Mouse (Mus musculus) hematopoietic stem cell, adult 5-6 weeks (primary cell): ENCODE data around the gene Cenpp. TPM values are rescaled to one million over a fixed set of nuclear protein-coding genes. Genes with fewer than 3 reads are reported as not detected.
A peak's percentile ranks its signal among the peaks of the same experiment; 100 is the strongest.

Experiments
- ATAC-seq, 2 experiments: fragments of 125-278 bp in 1 of 2; replicated peaks in 1 of 2; 2 replicates each; pipeline ENCODE4 v1.8.0; 2016 to 2017; ENCODE audit warnings: inconsistent platforms in 2 of 2, mild to moderate bottlenecking in 2 of 2, moderate number of reproducible peaks in 2 of 2, low read depth in 1 of 2, moderate TSS enrichment in 1 of 2; ENCODE audit not compliant: low FRiP score in 2 of 2, poor library complexity in 2 of 2, severe bottlenecking in 2 of 2, insufficient read depth in 1 of 2, low TSS enrichment in 1 of 2
- total RNA-seq: library from RNA; stranded (forward); fragments of 172-1452, 232-1000 nt; gene quantifications from 2 replicates; pipeline ENCODE4 v1.2.3, GENCODE M21; 2017

Gene Cenpp
- total RNA-seq, 1 experiment from 2014 or later = 36.8 TPM

DNA sequence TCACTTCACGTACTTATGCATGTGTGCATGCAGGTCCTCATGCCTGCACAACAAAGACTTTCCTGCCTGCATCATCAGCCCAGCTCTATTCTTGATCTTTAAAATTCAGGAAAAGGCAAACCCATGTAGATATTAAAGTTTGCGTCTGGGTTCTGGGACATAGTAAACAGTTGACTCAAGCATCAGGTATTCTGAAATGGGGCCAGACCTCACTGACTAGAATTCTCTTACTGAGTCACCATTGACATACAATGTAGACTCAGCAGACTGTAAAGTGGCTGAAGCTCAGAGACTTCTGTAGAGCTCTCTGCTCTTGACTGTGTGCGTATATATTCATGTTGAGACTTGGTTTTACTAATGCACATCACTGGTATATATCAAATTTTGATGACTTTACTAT lies 103.0 kb downstream of the Cenpp start:
- ATAC-seq = no peak

DNA sequence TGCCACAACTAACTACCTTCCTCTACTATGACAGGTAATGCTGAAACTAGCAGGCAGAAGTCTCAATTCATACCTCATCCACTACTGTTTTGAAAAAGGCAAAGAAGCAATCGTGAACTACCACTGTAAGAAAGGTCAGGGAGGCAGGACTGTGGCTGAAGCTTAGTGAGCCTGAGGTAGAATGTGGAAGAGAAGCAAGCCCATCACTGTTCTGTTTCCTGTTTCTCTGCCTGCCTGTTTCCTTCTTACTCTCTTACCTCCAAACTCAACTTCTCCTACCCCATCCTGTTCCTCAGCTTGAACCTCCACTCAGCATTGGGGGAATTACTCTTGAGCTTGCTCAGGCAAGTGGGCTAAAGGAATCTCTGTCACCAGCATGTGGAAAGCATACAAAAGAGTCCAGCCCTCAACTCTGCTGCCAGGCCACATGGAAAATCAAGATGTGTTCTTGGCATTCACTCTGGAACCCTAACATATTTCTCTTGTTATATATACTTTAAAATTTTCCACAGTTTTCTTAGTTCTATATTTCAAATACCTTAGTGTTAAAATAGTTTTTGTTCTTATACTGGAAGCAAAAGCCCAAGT lies 104.9 kb downstream of the Cenpp start:
- peak; percentile 27 to 62; a peak in 3 of 4 replicates for ATAC-seq

DNA sequence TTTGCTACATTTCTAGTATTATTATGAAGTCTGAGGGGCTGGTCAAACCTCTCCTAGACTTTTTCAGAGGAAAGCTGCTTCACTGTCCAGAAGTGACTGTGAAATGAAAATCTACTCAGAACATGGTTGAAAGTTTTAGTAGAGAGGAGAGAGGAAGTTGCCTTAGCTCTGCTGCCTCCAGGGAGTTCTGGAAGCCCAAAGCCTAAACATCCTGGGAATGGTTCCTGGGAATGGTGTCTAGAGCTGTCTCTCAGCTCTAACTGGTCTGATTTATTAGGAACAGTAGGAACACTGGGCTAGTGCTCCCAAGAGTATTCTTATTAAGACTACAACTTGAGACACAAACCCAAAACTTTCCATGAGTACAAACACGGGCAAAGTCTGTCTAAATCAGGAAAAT lies 106.1 kb downstream of the Cenpp start:
- ATAC-seq = no peak

DNA sequence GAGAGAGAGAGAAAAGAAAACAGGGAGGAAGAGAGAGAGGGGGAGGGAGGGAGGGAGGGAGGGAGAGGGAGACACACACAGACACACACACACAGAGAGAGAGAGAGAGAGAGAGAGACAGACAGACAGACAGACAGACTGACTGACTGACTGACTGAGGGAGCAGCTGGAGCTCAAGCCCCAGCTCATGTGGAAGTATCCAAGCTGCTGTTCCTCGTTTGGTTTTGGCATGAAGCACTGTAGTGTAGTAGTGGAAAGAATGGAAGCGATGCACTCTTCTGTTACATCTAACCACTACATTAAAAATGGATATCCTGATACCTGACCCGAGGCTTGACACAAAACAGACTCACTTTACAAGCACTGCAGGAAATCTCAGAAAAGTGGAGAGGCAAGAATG lies 106.9 kb downstream of the Cenpp start:
- no peak for ATAC-seq

DNA sequence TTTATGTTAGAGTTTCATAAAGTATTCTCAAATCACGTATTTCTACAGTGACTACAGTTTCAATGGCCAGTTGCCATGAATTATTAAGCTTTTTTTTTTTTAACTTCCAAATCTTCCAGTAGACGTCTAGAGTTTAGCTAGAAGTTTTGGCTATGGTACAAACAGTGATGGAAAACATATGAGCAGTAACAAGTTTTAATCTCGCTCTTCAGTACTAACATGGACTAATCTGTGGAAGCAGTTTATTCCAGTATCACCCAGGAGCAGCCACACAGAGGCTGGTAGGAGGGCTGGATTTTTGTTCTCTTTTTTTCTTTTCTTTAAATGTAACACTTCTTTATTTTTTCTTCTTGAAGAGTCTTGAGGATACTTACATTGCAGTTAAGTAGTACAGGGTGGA lies 108.3 kb downstream of the Cenpp start, which contains the start of gene Aspn:
Aspn (plus strand) TSS at position 165 of the 400 bp plus-strand sequence.
- ATAC-seq = no peak

DNA sequence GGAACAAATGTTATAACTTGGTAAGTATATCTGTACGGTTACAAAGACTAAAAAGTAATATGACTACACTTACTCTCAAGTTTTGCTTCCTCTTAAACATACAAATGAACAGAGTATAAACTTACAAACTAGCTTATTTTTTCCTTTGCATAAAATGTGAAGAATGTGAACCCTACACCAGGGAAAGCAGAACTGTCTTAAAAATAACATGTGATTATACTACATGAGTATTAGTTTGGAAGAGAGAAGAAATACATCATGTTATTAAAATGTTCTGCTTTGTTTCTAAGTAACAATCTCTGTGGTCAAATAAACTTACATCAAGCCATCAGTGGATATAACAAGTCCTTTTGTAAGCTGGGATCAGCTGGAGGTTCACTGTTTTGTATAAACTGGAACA lies 113.9 kb downstream of the Cenpp start:
- ATAC-seq = no peak

DNA sequence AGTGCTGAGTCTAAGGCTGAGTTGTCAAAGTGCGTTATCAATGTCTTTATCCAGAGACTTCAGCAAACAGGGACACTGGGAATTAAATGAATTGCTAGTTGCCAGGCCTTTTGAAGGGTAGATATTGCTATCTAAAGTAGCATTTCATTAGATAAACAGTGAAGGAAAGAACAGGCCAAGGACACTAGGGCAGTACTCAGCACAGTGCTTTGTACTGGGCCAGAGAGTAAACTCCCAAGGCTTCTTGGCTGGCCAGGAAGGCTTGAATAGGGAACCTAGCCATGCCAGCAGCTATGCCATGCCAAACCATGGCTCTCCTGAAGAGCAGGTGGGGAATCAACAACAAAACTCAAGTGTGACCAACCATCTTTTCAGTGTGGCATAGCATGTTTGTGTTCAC lies 115.6 kb downstream of the Cenpp start:
- ATAC-seq = no peak

DNA sequence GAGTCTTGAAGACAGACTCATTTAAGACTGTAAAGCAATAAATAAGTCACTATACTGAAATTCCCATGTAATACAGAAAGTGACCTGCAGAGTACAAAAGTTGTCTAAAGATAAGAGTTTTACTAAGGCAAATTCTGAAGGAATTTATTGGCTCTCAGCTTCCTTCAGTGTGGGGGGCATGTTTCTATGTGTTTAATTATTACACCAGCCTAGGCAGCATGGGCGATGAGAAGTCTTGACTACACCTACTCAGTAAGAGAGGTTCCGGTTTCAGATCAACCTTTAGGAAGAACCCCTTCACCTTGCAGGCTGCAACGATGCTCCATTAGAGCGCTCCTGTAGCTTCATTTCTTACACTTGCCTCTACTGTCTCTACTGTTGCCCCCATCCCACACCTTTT lies 121.9 kb downstream of the Cenpp start:
- ATAC-seq = no peak

DNA sequence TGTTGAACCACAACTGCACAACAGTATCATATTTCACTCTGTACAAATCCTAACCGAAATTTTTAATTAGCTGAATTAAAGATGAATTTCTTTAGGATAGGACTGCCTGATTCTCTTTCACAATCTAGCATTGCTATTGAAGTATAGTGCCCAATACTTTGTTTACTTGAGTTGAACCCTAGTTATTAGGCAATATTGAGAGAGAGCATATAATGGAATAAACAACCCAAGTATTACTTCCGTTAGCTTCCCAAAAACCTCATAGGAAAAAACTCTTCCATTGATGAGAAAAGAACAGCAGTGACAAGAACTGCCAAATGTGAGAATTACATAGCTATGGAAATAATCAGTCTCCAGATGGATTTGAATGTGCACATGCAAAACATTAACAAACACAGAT lies 126.3 kb downstream of the Cenpp start:
- no peak for ATAC-seq

DNA sequence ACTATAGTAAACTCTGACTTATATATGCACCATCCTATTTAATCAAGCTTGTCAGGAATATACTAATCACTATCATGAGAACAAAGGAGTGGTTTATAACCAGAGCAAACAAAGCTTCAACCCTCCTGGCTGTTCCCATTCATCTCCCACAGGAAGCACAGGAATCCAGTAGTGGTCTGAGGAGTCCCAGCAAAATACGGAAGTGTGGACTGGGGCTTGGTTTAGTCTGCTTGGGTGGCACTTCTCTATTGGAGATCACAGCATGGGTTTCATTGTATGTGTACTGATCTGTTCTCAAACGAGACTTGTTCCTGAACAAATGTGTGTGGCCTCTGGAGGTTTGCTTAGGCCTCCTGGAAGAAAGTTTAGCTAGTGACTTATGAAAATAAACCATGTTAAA lies 133.8 kb downstream of the Cenpp start:
- peak; percentile 48 to 53; a peak in 1 of 4 replicates for ATAC-seq

DNA sequence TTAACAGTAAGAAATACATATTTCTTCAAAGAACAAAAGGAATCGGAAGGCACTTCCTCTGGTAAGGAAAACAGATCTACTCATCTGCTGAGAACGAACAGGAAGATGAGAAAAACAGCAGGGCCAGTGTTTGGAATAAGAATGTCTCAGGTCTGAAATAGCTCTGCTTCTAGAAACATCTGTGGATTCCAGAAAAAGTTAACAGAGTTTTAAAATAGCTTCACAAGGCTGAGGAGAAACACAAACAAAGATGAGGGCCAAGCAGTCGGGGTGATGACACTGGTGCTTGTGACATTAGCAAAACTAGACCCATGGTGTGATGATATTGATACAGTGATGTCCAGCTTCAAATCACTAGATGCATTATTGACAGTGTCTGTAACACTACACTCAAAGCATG lies 145.4 kb downstream of the Cenpp start:
- ATAC-seq = no peak

DNA sequence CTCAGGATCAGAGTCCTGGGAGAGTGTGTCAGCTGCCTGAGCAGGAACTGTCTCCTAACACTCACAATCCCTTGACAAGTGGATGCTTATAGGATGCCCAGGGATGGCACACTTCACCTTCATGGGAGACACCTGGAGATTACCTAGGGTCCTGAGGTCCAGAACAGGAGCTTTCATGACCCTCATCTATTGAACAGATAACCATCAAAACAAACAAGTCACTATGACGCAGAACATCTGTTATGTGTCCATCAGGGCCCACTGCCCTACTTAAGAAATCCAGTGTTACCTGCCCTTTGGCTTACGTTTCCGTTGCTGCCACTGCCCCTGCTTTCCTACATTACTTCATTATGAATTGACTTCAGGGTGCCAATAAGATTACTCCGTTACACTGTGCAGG lies 146.8 kb downstream of the Cenpp start:
- ATAC-seq = no peak

DNA sequence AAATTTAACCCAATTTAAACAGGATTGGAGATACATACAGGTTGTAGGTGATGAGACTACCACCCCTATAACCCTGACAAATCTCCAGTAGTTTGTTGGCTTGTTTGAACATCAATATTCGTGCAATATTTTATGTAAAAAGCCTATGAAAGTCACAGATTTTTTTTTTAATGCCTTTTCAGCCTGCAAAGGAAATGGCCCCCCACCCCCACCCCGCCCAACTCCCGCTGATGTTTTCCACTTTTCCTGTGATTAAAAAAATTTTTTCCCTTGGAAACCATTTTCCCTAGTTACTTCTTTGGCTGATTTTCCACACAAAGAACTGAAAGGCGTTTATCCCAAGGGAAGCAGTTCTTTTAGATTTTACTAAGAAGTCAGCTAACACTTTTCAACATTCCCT lies 148.1 kb downstream of the Cenpp start, which contains the start of gene Ecm2:
Ecm2 (plus strand) TSS at position 301 of the 400 bp plus-strand sequence.
- no peak for ATAC-seq

DNA sequence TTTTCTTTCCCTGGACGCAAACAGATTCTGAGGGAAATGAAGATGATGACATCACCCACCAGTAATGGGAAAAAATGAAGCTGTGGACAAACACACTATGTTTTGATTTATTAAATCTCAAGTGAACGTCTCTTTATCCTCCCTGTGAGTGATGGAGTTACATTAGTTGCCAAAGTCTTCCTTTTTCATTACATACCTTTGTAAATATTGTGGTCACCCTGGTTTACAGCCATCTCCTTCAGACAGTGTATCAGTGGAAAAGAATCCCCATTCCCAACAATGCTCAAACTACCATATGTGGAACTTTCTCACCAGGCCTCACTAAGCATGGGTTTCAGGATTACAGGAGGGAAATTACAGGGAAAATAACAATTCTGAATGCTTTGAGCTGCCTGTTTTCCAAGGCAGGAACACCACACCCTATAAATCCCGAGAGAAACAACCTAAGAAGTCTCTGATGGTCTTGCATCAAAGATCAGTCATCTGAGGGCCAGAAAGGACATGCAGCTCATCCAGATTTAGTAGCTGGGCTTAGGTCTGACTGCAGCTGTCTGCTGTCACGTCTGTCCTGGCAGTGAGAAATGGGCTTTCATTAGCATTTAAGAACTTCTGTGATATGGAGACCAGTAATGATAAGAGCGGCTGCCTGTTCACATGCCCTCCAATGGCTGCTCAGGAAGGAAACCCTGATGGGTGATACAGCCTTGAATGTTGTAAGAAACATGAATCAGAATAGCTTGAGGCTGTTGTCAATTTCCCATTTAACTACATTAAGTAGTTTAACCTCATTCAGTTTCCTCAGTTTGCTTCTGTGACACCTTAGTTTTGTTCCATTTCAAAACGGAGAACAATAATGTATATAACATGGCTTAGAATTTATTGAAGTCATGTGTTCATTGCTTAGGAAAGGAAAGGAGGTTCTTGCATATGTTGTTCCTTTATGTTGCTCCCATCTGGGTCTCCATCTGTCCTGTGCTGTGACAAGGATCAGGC lies 159.9 kb downstream of the Cenpp start, which contains the start of gene Tes3-ps:
Tes3-ps (plus strand) TSS at position 943 of the 993 bp plus-strand sequence.
- no peak for ATAC-seq

DNA sequence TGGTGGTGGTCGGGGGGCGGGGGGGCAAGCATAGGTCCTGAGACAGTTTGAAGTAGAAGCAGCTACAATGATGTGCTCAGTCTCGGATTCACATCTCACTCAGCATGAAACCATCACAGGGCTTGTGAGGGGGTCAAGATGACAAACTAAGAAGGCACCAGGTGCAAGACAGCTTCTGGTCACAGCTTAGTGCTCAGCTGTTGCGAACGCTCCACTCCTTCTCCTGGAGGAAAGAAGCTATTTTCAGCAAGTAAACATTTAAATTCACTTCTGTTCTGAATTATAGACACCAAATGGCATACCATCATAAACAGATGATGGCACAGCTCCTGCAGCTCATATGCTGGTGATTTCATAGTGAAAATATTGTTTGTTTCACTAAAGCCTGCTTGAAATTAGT lies 167.2 kb downstream of the Cenpp start:
- no peak for ATAC-seq

DNA sequence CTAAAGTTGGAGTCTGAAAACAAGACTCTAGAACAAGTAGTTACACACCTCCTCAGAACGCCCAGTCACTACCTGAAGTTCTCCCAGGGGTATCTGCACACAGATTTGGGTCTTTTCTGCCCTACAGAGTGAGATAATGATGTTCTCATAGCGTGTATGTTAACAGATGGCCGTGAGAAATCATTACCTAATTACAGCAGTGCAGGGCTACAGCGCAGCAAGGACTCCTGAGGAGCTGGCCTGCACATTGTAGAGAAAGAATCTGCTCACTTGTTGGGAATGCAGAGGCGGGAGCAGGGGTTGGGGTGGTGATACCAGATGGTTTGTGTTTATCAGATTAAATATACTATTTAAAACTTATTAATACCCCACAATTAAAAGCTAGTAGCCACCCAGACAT lies 172.0 kb downstream of the Cenpp start:
- ATAC-seq = no peak

DNA sequence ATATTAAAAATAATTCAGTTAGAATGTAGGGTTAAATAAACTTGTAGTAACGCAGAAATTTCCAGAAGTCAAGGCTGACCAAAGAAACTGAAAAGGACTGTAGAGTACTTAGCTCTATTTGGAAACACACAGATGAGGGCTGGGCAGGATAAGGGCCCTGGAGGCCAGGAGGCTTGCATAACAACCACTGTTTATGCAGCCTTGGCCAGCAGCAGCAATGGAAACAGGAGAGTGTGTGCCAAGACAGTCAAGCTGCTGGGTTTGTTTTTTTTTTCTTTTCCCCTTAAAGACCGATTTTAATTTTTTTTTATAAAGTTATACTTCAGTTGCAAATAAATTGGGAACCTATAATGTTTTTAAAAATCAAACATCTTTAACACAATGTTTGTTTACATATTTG lies 172.5 kb downstream of the Cenpp start:
- ATAC-seq = no peak

DNA sequence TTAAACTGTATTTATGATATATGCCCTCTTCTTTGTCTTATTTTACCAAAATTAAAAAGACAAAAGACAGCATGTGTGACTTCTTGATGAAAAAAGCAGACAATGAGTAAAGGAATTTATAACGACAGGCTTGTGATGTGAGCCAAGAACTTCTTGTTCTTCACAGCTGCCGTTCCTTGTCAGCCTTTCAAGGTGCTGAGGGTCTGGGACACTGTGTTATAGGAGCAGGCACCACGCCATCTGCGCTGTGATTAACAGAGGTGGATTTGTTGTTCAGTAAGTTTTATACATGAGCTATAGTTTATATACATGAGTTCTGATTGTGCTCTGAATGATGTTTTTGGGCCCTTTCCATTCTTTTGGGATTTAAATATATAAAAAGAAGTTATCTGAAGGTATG lies 173.2 kb downstream of the Cenpp start:
- ATAC-seq = no peak
